Mouse (Mus musculus) B cell, adult 67 days (primary cell): ENCODE data around the gene Pde1a. TPM values are rescaled to one million over a fixed set of nuclear protein-coding genes. Genes with fewer than 3 reads are reported as not detected.

Source experiments
- total RNA-seq, 2 experiments: library from RNA; stranded (reverse); gene quantifications; 4 replicates each; pipeline ENCODE4 v1.2.4; 2023

Gene Pde1a
- not detected for total RNA-seq

GRCm38 (mm10) chr2:80128861-80129698 lies at the start of gene Pde1a:
Gene Pde1a (minus strand): TSS chr2:80129458.

Other genes starting within 250 kb of the Pde1a start
- not detected for gene Prdx6b, start 163.0 kb upstream of the Pde1a start, total RNA-seq
- gene Dnajc10, start 186.0 kb upstream of the Pde1a start, total RNA-seq, result 10 to 100 TPM; 43.5 to 57.4 TPM